Mouse (Mus musculus) cerebellum, adult 11 months (tissue): ENCODE measurements at regions not wholly inside any gene's neighbourhood (a gene's known extent, or its start where the extent isn't known, plus 50 kb on each side); places are given as distances from the start of the nearest gene placed in this dataset.

ENCODE experiments used
- DNase-seq: peaks from one replicate; pipeline ENCODE4 v3.0.0; 2022

- no peak for DNase-seq
Observed at GRCm38 (mm10) chr4:68648311-68648710, 305.9 kb downstream of the Brinp1 start.

- DNase-seq: no peak
Observed at GRCm38 (mm10) chr4:68633299-68633698, 320.9 kb downstream of the Brinp1 start.

GRCm38 (mm10) chr4:68624025-68624342, 330.2 kb downstream of the Brinp1 start:
- DNase-seq: no peak

- no peak for DNase-seq
Observed at GRCm38 (mm10) chr4:68623125-68624024, 330.8 kb downstream of the Brinp1 start.

- DNase-seq: no peak
Observed at GRCm38 (mm10) chr4:68620585-68620984, 333.6 kb downstream of the Brinp1 start.

GRCm38 (mm10) chr4:68615706-68616397, 338.3 kb downstream of the Brinp1 start:
- DNase-seq: no peak

- DNase-seq: no peak
Observed at GRCm38 (mm10) chr4:68612263-68613012, 341.8 kb downstream of the Brinp1 start.

GRCm38 (mm10) chr4:68595256-68595655, 358.9 kb downstream of the Brinp1 start:
- no peak for DNase-seq

- DNase-seq: no peak
Observed at GRCm38 (mm10) chr4:68575375-68575774, 378.8 kb downstream of the Brinp1 start.

GRCm38 (mm10) chr4:68574610-68575167, 379.5 kb downstream of the Brinp1 start:
- DNase-seq: peak; percentile 21

- no peak for DNase-seq
Observed at GRCm38 (mm10) chr4:68573333-68573732, 380.9 kb downstream of the Brinp1 start.

GRCm38 (mm10) chr4:68572521-68572920, 381.7 kb downstream of the Brinp1 start:
- no peak for DNase-seq

GRCm38 (mm10) chr4:68536254-68536653, 417.9 kb downstream of the Brinp1 start:
- no peak for DNase-seq

GRCm38 (mm10) chr4:68535815-68536214, 418.4 kb downstream of the Brinp1 start:
- DNase-seq: no peak

GRCm38 (mm10) chr4:68532056-68532455, 422.1 kb downstream of the Brinp1 start:
- no peak for DNase-seq

- DNase-seq: no peak
Observed at GRCm38 (mm10) chr4:68487993-68488392, 466.2 kb downstream of the Brinp1 start.

GRCm38 (mm10) chr4:68486876-68487275, 467.3 kb downstream of the Brinp1 start:
- no peak for DNase-seq

GRCm38 (mm10) chr4:68461783-68462182, 492.4 kb downstream of the Brinp1 start:
- DNase-seq: peak; percentile 65

GRCm38 (mm10) chr4:68416046-68416445, 538.2 kb downstream of the Brinp1 start:
- no peak for DNase-seq

GRCm38 (mm10) chr4:68410785-68411184, 543.4 kb downstream of the Brinp1 start:
- no peak for DNase-seq

- peak; percentile 8 for DNase-seq
Observed at GRCm38 (mm10) chr4:68404364-68404763, 549.8 kb downstream of the Brinp1 start.

- DNase-seq: no peak
Observed at GRCm38 (mm10) chr4:68387097-68387496, 567.1 kb downstream of the Brinp1 start.

- no peak for DNase-seq
Observed at GRCm38 (mm10) chr4:68382007-68382406, 572.2 kb downstream of the Brinp1 start.
